Comparison of ENCODE assay signal across 8 mouse cellular contexts in genomic region chr10:83729492-83729891, GRCm38 (mm10). TPM values are rescaled to one million over a fixed set of nuclear protein-coding genes. Genes with fewer than 3 reads are reported as not detected.
DNase-seq lines count a peak whose midpoint lies in the region; ATAC-seq and TF ChIP-seq lines count a peak whose summit lies in the region.

No protein-coding gene starts in this region.

- H3K9me3 ChIP-seq in heart, embryonic 16.5 days (replicated peaks; ENCODE audit: control insufficient read depth, low read length): peaks cover 4% of the 10 kb centered on the region
- no peaks in the 10 kb centered on the region for H3K9me3 ChIP-seq in liver, postnatal 0 days (ENCODE audit: low read length)
- no peaks in the 10 kb centered on the region for H3K9me3 ChIP-seq in neural tube, embryonic 15.5 days (replicated peaks)

- TF ChIP-seq EP300 in liver, postnatal 0 days (IDR thresholded peaks at IDR 0.05; ENCODE audit: low read depth): no peak

- no peak for TF ChIP-seq POLR2A in bone marrow, adult 2 months (IDR thresholded peaks at IDR 0.05; ENCODE audit: borderline replicate concordance, control insufficient read depth, low read depth, low read length)
- TF ChIP-seq POLR2A in embryonic fibroblast, embryonic 13.5 days (IDR thresholded peaks at IDR 0.05; ENCODE audit: low read depth, low read length): no peak

- peak; percentile 81 for TF ChIP-seq CTCF in bone marrow, adult 2 months (IDR thresholded peaks at IDR 0.05; ENCODE audit: control insufficient read depth, insufficient read depth, low read length)
- TF ChIP-seq CTCF in embryonic fibroblast, embryonic 13.5 days (IDR thresholded peaks at IDR 0.05; ENCODE audit: borderline replicate concordance, insufficient read depth, low read length): peak; percentile 70; the same call in 1 of the 2 replicates
- peak; percentile 90 for TF ChIP-seq CTCF in liver, postnatal 0 days (IDR thresholded peaks at IDR 0.05; ENCODE audit: low read depth)

- H3K4me3 ChIP-seq in bone marrow, adult 2 months (replicated peaks; ENCODE audit: control insufficient read depth, low read depth, low read length): no peak overlapping the region
- H3K4me3 ChIP-seq in embryonic fibroblast, embryonic 13.5 days (ENCODE audit: insufficient read depth, low read length): no peak overlapping the region
- H3K4me3 ChIP-seq in heart, embryonic 16.5 days (ENCODE audit: low read length): no peak overlapping the region
- H3K4me3 ChIP-seq in liver, postnatal 0 days (ENCODE audit: low read depth, low read length): no peak overlapping the region
- H3K4me3 ChIP-seq in neural tube, embryonic 15.5 days (replicated peaks): no peak overlapping the region

- H3K9ac ChIP-seq in heart, embryonic 16.5 days (ENCODE audit: low read length): no peak overlapping the region
- H3K9ac ChIP-seq in liver, postnatal 0 days (replicated peaks): no peak overlapping the region
- no peak overlapping the region for H3K9ac ChIP-seq in neural tube, embryonic 15.5 days (replicated peaks)

- H3K4me2 ChIP-seq in heart, embryonic 16.5 days (ENCODE audit: low read depth, low read length): no peak overlapping the region
- H3K4me2 ChIP-seq in liver, postnatal 0 days (ENCODE audit: low read depth, low read length): no peak overlapping the region
- H3K4me2 ChIP-seq in neural tube, embryonic 15.5 days: no peak overlapping the region

- peak; percentile 38; the same call in 1 of the 2 replicates for ATAC-seq in heart, embryonic 16.5 days (replicated peaks; ENCODE audit: extremely low read depth, insufficient read depth, low FRiP score)
- peak; percentile 53 for ATAC-seq in liver, postnatal 0 days
- ATAC-seq in neural tube, embryonic 15.5 days (ENCODE audit: low FRiP score): peak; percentile 33; the same call in 1 of the 2 replicates

- 31% methylated on average over 7 of the region's 7 CpGs for WGBS in bone marrow, adult 2 months
- WGBS in heart, embryonic 16.5 days: 24% methylated on average over 7 of the region's 7 CpGs
- 39% methylated on average over 7 of the region's 7 CpGs for WGBS in liver, postnatal 0 days (ENCODE audit: insufficient replicate concordance)
- 32% methylated on average over 7 of the region's 7 CpGs for WGBS in neural tube, embryonic 15.5 days

- H3K4me1 ChIP-seq in bone marrow, adult 2 months (ENCODE audit: control insufficient read depth, insufficient read depth, low read length): no peaks in the 10 kb centered on the region
- H3K4me1 ChIP-seq in embryonic fibroblast, embryonic 13.5 days (ENCODE audit: control insufficient read depth, insufficient read depth, low read length): no peaks in the 10 kb centered on the region
- H3K4me1 ChIP-seq in heart, embryonic 16.5 days (ENCODE audit: control insufficient read depth, insufficient read depth, low read length): peaks cover 8% of the 10 kb centered on the region; the same call in 1 of the 2 replicates
- no peaks in the 10 kb centered on the region for H3K4me1 ChIP-seq in liver, postnatal 0 days (ENCODE audit: insufficient read depth)
- H3K4me1 ChIP-seq in neural tube, embryonic 15.5 days: 0 out of 2 replicates have a peak, but pooled peaks cover 3% of the 10 kb centered on the region

- H3K27ac ChIP-seq in bone marrow, adult 2 months (ENCODE audit: control insufficient read depth, insufficient read depth, low read depth, low read length, poor library complexity): no peak overlapping the region
- no peak overlapping the region for H3K27ac ChIP-seq in embryonic fibroblast, embryonic 13.5 days (ENCODE audit: insufficient read depth, low read length)
- no peak overlapping the region for H3K27ac ChIP-seq in heart, embryonic 16.5 days (ENCODE audit: low read length)
- no peak overlapping the region for H3K27ac ChIP-seq in liver, postnatal 0 days (ENCODE audit: low read depth)
- H3K27ac ChIP-seq in neural tube, embryonic 15.5 days (replicated peaks): no peak overlapping the region

- H3K27me3 ChIP-seq in heart, embryonic 16.5 days (ENCODE audit: control insufficient read depth, insufficient read depth, low read length): no peaks in the 10 kb centered on the region
- no peaks in the 10 kb centered on the region for H3K27me3 ChIP-seq in liver, postnatal 0 days (ENCODE audit: insufficient read depth, low read length)
- no peaks in the 10 kb centered on the region for H3K27me3 ChIP-seq in neural tube, embryonic 15.5 days (replicated peaks)

- H3K36me3 ChIP-seq in heart, embryonic 16.5 days (ENCODE audit: control insufficient read depth, insufficient read depth): no peaks in the 10 kb centered on the region
- no peaks in the 10 kb centered on the region for H3K36me3 ChIP-seq in liver, postnatal 0 days (replicated peaks; ENCODE audit: insufficient read depth, low read length)
- no peaks in the 10 kb centered on the region for H3K36me3 ChIP-seq in neural tube, embryonic 15.5 days

- peak; percentile 78 to 87 for DNase-seq in CD8-positive naive resting alpha-beta T cell, adult 2 months (ENCODE audit: low read depth in 2 of 2, low spot score in 2 of 2)
- DNase-seq in kidney, postnatal 14 days: peak; percentile 82
- peak; percentile 87 for DNase-seq in liver, postnatal 0 days
- peak; percentile 98 for DNase-seq in testis, postnatal 10 days (ENCODE audit: low spot score)

RNA-seq across cellular contexts. Expression of gene 1500009L16Rik, which starts 6.8 kb away (rescaled TPM):
- polyA plus RNA-seq in bone marrow, adult 2 months (2011; ENCODE audit: insufficient read depth, insufficient read length, low replicate concordance, missing spikeins): 5.9 and 9.9 TPM in 2 replicates
- polyA plus RNA-seq in embryonic fibroblast, embryonic 13.5 days (2011; ENCODE audit: insufficient read length, low read depth, missing spikeins): 12.9 and 21.5 TPM in 2 replicates
- 27.4 and 36.4 TPM in 2 replicates for polyA plus RNA-seq in heart, embryonic 16.5 days (2015; fragmentation: Nextera tagmentation; extraction: Ambion mirVana)
- polyA plus RNA-seq in liver, postnatal 0 days (2015; fragmentation: Nextera tagmentation; extraction: Ambion mirVana): 0.31 and 0.48 TPM in 2 replicates
- 102 and 103 TPM in 2 replicates for polyA plus RNA-seq in neural tube, embryonic 15.5 days (2015; fragmentation: Nextera tagmentation; extraction: Ambion mirVana)
